Mouse (Mus musculus): ENCODE results near the gene Olfr1000.
"Not testable (repeated sequence)": the region's sequence is repeated elsewhere in the genome, so short reads cannot be mapped to it uniquely, and the experiment has no call there.

Olfr1000 gene

DNA sequence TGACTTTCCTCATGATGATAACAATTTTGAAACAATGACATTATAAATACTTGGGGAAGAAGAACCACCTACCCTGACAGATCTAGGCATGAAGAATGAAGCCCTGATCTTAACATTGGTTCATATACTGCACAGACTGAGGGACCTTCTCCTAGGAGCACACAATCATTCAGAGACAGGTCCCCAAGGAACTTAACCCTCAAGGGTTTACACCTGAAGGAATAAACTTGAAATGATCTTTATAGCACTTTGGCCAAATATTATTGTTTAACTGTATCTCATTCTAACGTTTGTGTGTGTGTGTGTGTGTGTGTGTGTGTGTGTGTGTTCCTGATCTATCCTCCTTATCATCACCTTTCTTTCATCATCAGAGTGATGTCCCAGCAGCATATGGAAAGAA is at the start of gene Olfr1000:
Gene Olfr1000 (minus strand): TSS at position 101 of the 400 bp plus-strand sequence.
- no peak for DNase-seq

- DNase-seq = no peak
Observed at GRCm38 (mm10) chr2:85650604-85651003, 38.9 kb upstream of the Olfr1000 start, which contains the start of gene Olfr1002. TSS of gene Olfr1002 (minus strand) at chr2:85650704.

DNA sequence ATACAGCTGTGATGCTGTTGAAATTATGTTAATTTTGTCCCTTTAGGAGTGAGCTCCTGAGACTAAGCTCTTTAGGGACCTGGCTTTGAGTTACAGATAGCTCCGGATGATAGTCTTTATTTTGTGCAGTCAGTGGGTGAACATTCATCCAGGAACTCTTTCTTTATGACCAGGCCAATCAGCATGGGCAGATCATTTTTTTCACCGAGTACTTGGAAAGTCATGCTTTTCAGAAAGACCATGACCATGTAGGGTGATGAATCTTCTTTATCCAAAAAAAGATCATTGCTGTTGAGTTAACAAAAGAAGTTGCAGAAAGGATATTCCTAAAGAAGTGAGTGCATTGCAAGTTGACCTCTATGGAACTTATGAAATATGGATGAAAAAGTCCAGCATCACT is 23.1 kb downstream of the Olfr1000 start, which contains the start of gene Olfr998:
Gene Olfr998 (plus strand): TSS at position 301 of the 400 bp plus-strand sequence.
- not testable (repeated sequence) for DNase-seq

DNA sequence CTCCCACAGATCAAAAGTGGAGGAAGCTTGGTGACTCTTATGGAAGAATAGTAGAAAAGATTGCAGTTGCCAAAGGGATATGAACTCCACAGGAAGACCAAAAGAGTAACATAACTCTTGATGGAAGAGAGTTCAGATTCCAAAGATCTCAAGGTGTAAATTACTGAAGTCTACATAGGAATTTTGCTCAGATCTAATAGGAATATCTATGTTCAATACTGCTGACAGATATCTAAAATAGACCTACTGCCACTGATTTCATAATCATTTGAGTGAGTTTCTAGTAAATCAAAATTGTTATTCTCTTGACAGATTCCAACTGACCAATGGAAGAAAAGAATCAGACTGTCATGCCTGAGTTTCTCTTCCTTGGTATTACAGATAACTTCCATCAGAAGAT is 32.8 kb downstream of the Olfr1000 start, which contains the start of gene Olfr996:
Gene Olfr996 (plus strand): TSS at position 301 of the 400 bp plus-strand sequence.
- DNase-seq = no peak

DNA sequence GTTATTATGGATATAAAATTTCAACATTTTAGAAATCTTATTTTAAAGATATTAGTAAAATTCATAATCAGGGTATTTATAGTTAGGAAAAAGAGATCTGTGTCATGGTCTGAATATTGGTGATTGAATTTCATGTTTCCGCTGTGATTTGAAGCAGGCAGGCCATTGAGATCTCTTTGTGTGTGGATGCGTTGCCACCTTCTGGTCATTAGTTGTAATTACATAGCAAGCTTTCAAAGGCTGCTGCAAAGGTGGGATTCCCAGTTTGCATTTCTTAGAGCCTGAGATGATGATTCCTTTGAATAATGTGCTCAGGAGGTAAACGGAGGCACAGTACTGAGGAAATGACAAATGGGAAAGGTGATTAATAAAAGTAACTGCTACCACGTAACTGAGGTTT is 50.5 kb downstream of the Olfr1000 start:
- DNase-seq = no peak

DNA sequence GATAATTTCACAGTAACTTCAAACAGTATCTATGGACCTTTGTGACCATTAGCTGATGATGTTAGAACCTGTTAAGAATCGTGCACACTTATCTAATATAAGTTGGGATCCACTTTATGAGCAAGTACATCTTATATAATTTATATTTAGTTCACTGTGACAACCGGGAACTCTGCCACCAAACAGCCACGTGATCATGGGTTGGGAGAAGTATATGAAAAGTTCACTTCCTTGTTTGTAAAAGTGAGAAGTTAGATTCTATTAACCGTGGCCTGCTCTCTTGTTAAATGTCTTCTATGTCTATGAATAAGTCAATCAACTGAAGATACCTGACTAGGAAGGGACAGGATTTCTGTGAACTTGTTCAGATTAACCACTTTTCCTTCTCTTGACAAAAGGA is 51.5 kb downstream of the Olfr1000 start:
- DNase-seq = no peak
